Mouse (Mus musculus) hindbrain, embryonic 14.5 days (tissue): ENCODE results near the gene Nr1h4. TPM values are rescaled to one million over a fixed set of nuclear protein-coding genes. Genes with fewer than 3 reads are reported as not detected.

ENCODE experiments used
- ATAC-seq: fragments of 200-750 bp; cut with Nextera tagmentation; 2 replicates; pipeline ENCODE4 v1.8.0; 2017; ENCODE audit warnings: moderate number of reproducible peaks, mild to moderate bottlenecking, moderate TSS enrichment, moderate library complexity; ENCODE audit not compliant: low FRiP score
- DNase-seq: peaks from one replicate; pipeline ENCODE4 v3.0.0-alpha.2; 2015; ENCODE audit warnings: low spot score
- H3K27ac ChIP-seq: fragments of 300-500 bp; sonication (generic); 2 replicates; pipeline ENCODE4 v1.5.1; 2014; ENCODE audit warnings: mild to moderate bottlenecking, moderate library complexity
- H3K27me3 ChIP-seq: fragments of 300-500 bp; sonication (generic); 2 replicates; pipeline ENCODE4 v1.6.1; 2014; ENCODE audit warnings: mild to moderate bottlenecking, low read length, mixed read lengths; ENCODE audit not compliant: control insufficient read depth, insufficient read depth
- H3K36me3 ChIP-seq: fragments of 300-500 bp; sonication (generic); replicated peaks from 2 replicates; pipeline ENCODE4 v1.6.1; 2014; ENCODE audit not compliant: control insufficient read depth, insufficient read depth
- H3K4me1 ChIP-seq: fragments of 300-500 bp; sonication (generic); replicated peaks from 2 replicates; pipeline ENCODE4 v1.6.1; 2014; ENCODE audit warnings: antibody characterized with exemption, low read length, mixed read lengths; ENCODE audit not compliant: control insufficient read depth, insufficient read depth
- H3K4me2 ChIP-seq: fragments of 300-500 bp; sonication (generic); replicated peaks from 2 replicates; pipeline ENCODE4 v1.6.1; 2014; ENCODE audit warnings: mild to moderate bottlenecking, moderate library complexity
- H3K4me3 ChIP-seq: fragments of 300-500 bp; sonication (generic); replicated peaks from 2 replicates; pipeline ENCODE4 v1.5.1; 2014; ENCODE audit warnings: mild to moderate bottlenecking, low read length
- H3K9ac ChIP-seq: fragments of 300-500 bp; sonication (generic); 2 replicates; pipeline ENCODE4 v1.6.1; 2014
- H3K9me3 ChIP-seq: fragments of 300-500 bp; sonication (generic); 2 replicates; pipeline ENCODE4 v1.6.1; 2016; ENCODE audit warnings: low read length; ENCODE audit not compliant: control insufficient read depth
- WGBS: fragments of 180-500 bp; shearing (Covaris S2); extraction: QIAGEN DNeasy Blood & Tissue Kit; methylation state at CpG from one replicate; pipeline ENCODE4 v1.1.7; 2014; 5-methylcytosine and 5-hydroxymethylcytosine counted together
- polyA plus RNA-seq: library from polyadenylated mRNA; unstranded; fragments of >200 nt; fragmentation: Nextera tagmentation; extraction: Ambion mirVana; gene quantifications from 2 replicates; pipeline ENCODE4 v1.2.1, GENCODE M21; 2014

The Nr1h4 gene
- polyA plus RNA-seq, 1 experiment from 2014 or later, result 0.12 TPM

DNA sequence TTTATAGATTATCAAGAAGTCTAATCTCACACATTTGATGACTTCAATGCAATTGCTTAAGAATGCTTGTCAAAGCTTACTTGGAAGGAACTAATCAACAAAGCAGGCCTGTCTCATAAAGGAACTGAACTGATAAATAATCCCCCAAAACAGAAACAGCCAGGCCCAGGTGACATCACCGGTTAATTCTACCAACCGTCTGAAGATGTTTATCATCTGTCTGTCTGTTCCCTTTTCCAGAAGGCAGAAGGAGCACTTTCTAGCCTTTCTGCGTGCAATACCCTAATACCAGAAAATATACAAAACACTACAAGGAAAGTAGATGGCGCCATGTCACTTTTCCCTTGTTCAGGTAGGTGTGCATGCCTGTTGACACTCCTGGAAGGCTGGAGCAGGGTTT, 43.9 kb downstream of the Nr1h4 start:
- WGBS, result 90% methylated on average over 4 of the region's 4 CpGs
- no peaks in the 10 kb centered on the region for H3K36me3 ChIP-seq
- H3K4me3 ChIP-seq, result no peak overlapping the region
- ATAC-seq, result no peak
- H3K9ac ChIP-seq, result no peak overlapping the region
- no peak overlapping the region for H3K4me2 ChIP-seq
- no peak overlapping the region for H3K27ac ChIP-seq
- no peaks in the 10 kb centered on the region for H3K9me3 ChIP-seq
- H3K4me1 ChIP-seq, result no peaks in the 10 kb centered on the region
- H3K27me3 ChIP-seq, result peaks cover 12% of the 10 kb centered on the region; the same call in 1 of the 2 replicates
- no peak for DNase-seq

DNA sequence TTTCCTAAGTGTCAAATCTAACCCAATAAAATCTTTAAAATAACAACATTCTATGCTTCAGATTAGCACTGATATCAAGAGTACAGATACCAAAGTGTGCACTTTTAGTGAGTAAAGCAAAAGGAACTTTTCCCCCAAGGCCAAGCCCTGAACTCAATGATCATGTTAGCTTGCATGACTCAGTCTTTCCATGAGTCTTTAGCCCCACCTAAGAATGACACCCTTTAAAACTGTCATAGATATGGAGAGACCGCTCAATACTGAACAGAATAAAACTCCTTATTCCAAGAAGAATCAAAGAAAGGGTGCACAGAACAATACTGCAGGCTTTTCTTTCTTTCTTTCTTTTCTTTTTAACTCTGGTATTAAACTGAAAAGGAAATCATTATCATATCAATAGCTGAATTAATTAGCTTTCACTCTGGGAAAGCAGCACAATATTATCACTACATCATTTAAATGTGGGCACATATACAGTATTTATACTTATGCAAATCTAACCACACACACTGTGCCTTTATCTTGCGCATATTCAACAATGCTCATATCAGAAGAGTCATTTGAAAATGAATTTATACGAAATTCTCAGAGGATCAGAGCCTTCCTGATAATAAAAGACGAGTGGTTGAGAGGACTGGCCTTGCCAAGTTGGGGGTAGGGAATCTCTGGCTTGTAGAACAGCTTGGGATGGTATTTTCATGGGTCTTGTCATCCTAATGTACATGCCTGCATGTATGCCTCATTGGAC, 46.2 kb downstream of the Nr1h4 start:
- 18% methylated on average over 4 of the region's 4 CpGs for WGBS
- no peaks in the 10 kb centered on the region for H3K9me3 ChIP-seq
- DNase-seq, result no peak
- ATAC-seq, result peak; percentile 51; the same call in 1 of the 2 replicates
- no peak overlapping the region for H3K27ac ChIP-seq
- H3K27me3 ChIP-seq, result no peaks in the 10 kb centered on the region; the same call in 1 of the 2 replicates
- H3K4me3 ChIP-seq, result no peak overlapping the region
- no peak overlapping the region for H3K9ac ChIP-seq
- H3K4me2 ChIP-seq, result no peak overlapping the region
- H3K36me3 ChIP-seq, result no peaks in the 10 kb centered on the region
- no peaks in the 10 kb centered on the region for H3K4me1 ChIP-seq

DNA sequence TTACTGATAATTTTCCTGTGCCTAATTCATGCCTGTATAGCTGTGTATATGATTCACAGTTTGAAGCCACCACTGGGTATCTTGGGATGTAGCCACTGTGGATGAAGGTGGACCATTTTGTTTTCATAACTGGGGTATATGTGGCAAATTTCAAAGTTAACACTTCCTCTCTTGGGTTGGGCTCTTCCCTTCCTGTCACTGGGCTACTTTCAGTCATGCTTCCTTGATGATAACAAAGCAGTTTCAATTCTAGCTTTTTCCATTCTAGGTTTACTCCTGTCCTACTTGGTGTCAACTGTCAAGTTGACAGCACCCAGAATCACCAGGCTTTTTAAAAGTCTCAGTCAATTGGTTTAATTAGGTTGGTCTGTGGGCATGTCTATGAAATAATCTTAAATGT, 48.5 kb downstream of the Nr1h4 start:
- Histone ChIP-seq H3K4me1 (0 out of 2 replicates have a peak, but pooled peaks cover 3% of the 10 kb centered on the region), H3K4me2 (no peak overlapping the region), H3K36me3 (no peaks in the 10 kb centered on the region), H3K27me3 (no peaks in the 10 kb centered on the region; the same call in 1 of the 2 replicates), H3K27ac (no peak overlapping the region), H3K4me3 (no peak overlapping the region), H3K9me3 (no peaks in the 10 kb centered on the region), H3K9ac (no peak overlapping the region)
- ATAC-seq, result no peak
- DNase-seq, result no peak

GRCm38 (mm10) chr10:89483812-89484602, 49.4 kb downstream of the Nr1h4 start:
- H3K4me2 ChIP-seq, result no peak overlapping the region
- no peak overlapping the region for H3K27ac ChIP-seq
- no peak overlapping the region for H3K4me3 ChIP-seq
- no peak overlapping the region for H3K9ac ChIP-seq
- WGBS, result 87% methylated on average over 18 of the region's 18 CpGs
- H3K36me3 ChIP-seq, result no peaks in the 10 kb centered on the region
- no peak for ATAC-seq
- H3K27me3 ChIP-seq, result no peaks in the 10 kb centered on the region; the same call in 1 of the 2 replicates
- H3K4me1 ChIP-seq, result 0 out of 2 replicates have a peak, but pooled peaks cover 3% of the 10 kb centered on the region
- no peaks in the 10 kb centered on the region for H3K9me3 ChIP-seq
- no peak for DNase-seq

DNA sequence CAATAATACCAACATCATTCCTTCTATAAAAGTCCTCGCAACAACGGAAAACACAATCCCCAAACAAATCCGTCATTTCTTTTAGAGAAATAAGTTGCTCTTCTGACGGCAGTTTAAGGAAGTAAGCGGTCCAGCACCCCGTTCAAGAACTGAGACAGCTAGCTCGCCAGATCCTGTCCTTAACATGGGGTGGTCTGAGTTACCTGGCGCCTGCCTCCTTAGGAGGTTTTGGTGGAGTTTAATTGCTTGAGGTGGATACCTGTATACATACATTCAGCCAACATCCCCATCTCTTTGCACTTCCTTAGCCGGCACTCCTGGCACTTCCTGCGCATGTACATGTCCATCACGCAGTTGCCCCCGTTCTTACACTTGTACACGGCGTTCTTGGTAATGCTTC, 50.3 kb downstream of the Nr1h4 start:
- H3K9me3 ChIP-seq, result no peaks in the 10 kb centered on the region
- 79% methylated on average over 14 of the region's 14 CpGs for WGBS
- no peaks in the 10 kb centered on the region for H3K36me3 ChIP-seq
- 0 out of 2 replicates have a peak, but pooled peaks cover 3% of the 10 kb centered on the region for H3K4me1 ChIP-seq
- H3K9ac ChIP-seq, result no peak overlapping the region
- H3K27me3 ChIP-seq, result no peaks in the 10 kb centered on the region; the same call in 1 of the 2 replicates
- H3K4me2 ChIP-seq, result no peak overlapping the region
- ATAC-seq (no peak), DNase-seq (no peak)
- H3K27ac ChIP-seq, result no peak overlapping the region
- no peak overlapping the region for H3K4me3 ChIP-seq

DNA sequence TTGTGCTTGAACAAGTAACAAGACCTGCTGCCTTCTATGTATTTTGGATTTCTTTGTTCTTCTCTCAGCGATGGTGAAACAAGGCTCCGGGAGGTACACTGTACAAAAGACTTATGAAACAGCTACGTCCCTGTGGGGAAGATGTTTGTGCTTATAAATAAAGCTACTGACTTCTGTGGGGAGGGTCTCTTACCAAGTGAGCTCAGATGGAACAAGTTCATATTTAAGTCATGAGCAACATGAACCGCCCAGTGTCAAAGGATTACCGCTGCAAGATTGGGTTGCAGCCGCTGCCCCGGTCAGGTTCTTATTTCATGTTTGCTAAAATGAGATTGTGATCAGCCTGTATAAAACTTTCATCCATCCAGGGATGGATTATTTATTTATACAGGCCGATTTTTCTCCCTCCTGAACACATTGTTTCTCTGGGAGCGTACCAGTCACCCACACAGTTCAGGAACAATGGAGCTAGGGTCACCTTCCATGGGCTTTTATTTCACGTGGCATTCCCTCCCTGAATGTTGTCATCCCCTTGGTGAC, 51.2 kb downstream of the Nr1h4 start:
- H3K27me3 ChIP-seq, result no peaks in the 10 kb centered on the region; the same call in 1 of the 2 replicates
- H3K4me3 ChIP-seq, result no peak overlapping the region
- H3K9ac ChIP-seq, result peak overlapping the region; percentile 1; the same call in 1 of the 2 replicates
- no peaks in the 10 kb centered on the region for H3K36me3 ChIP-seq
- H3K9me3 ChIP-seq, result no peaks in the 10 kb centered on the region
- ATAC-seq (0 out of 2 replicates have a peak, but pooled peaks have one; percentile 65), DNase-seq (no peak)
- WGBS, result 15% methylated on average over 10 of the region's 10 CpGs
- H3K4me1 ChIP-seq, result 0 out of 2 replicates have a peak, but pooled peaks cover 3% of the 10 kb centered on the region
- no peak overlapping the region for H3K27ac ChIP-seq
- peak overlapping the region; percentile 15 for H3K4me2 ChIP-seq

GRCm38 (mm10) chr10:89481638-89482037, 51.7 kb downstream of the Nr1h4 start:
- DNase-seq, result no peak
- Histone ChIP-seq H3K9me3 (no peaks in the 10 kb centered on the region), H3K4me3 (no peak overlapping the region), H3K27me3 (no peaks in the 10 kb centered on the region; the same call in 1 of the 2 replicates), H3K36me3 (no peaks in the 10 kb centered on the region), H3K9ac (0 out of 2 replicates have a peak overlapping the region, but pooled peaks have one; percentile 1), H3K4me1 (0 out of 2 replicates have a peak, but pooled peaks cover 3% of the 10 kb centered on the region), H3K27ac (no peak overlapping the region), H3K4me2 (peak overlapping the region; percentile 15; the same call in 1 of the 2 replicates)
- 16% methylated on average over 7 of the region's 7 CpGs for WGBS
- peak; percentile 27; the same call in 1 of the 2 replicates for ATAC-seq

DNA sequence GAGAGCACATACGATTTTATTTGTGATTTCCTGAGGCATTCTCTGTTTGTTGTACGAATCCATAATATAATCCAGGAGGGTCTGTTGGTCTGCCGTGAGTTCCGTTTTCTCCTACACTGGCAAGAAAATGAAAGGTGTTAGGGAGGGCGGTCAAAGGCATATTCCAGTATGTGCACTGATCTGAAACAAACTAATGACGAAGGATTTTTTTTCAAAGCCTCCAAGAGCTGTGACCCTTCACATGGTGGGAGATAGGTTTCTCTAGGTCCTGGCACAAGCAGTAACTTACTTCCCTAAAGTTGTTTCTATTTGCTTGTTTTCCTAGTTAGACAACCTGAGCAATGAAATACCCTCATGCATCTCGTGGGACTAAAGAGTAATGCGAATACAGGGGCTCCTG, 54.6 kb downstream of the Nr1h4 start:
- Histone ChIP-seq H3K36me3 (no peaks in the 10 kb centered on the region), H3K9me3 (no peaks in the 10 kb centered on the region), H3K4me1 (0 out of 2 replicates have a peak, but pooled peaks cover 3% of the 10 kb centered on the region), H3K4me3 (no peak overlapping the region), H3K4me2 (no peak overlapping the region), H3K27me3 (no peaks in the 10 kb centered on the region; the same call in 1 of the 2 replicates), H3K27ac (no peak overlapping the region), H3K9ac (no peak overlapping the region)
- WGBS, result 91% methylated on average over 8 of the region's 8 CpGs
- DNase-seq, result no peak
- no peak for ATAC-seq
